Mouse (Mus musculus) T-helper 17 cell (primary cell): ENCODE measurements at regions not wholly inside any gene's neighbourhood (a gene's known extent, or its start where the extent isn't known, plus 50 kb on each side); places are given as distances from the start of the nearest gene placed in this dataset.
"Not testable (repeated sequence)": the region's sequence is repeated elsewhere in the genome, so short reads cannot be mapped to it uniquely, and the experiment has no call there.

Experiments used
- in situ Hi-C, 2 experiments: fragments of 300-600 bp; cut with MboI, MseI; formaldehyde crosslinking; loops; 1 replicate in 1 of 2; 2 replicates in 1 of 2; pipeline ENCODE4 v1.15.1; 2025; ENCODE audit warnings: high pct_unique_total_duplicates in 2 of 2

GRCm38 (mm10) chr7:111846417-111846816 lies 66.6 kb upstream of the Galnt18 start:
- in situ Hi-C loops: no loop called here

- in situ Hi-C loops: loop anchor here in 1 of 2 experiments (5.0 kb wide), 1 partner anchor 259 kb away; no protein-coding TSS in a partner anchor
These were observed 63.9 kb upstream of the Galnt18 start for GRCm38 (mm10) chr7:111843715-111844114.

- in situ Hi-C loops: loop anchor here in 1 of 2 experiments (5.0 kb wide), 1 partner anchor 261 kb away; no protein-coding TSS in a partner anchor
These were observed 61.0 kb upstream of the Galnt18 start for GRCm38 (mm10) chr7:111840826-111841225.

GRCm38 (mm10) chr7:111838162-111838561 lies 58.4 kb upstream of the Galnt18 start:
- in situ Hi-C loops: no loop called here

GRCm38 (mm10) chr7:111834356-111834755 lies 54.6 kb upstream of the Galnt18 start:
- in situ Hi-C loops: not testable (repeated sequence)

- in situ Hi-C loops: loop anchor here in 1 of 2 experiments (5.0 kb wide), 1 partner anchor 32 kb away; no protein-coding TSS in a partner anchor
These were observed 50.2 kb upstream of the Galnt18 start for GRCm38 (mm10) chr7:111829931-111830330.
